Mouse (Mus musculus) small intestine, adult 2 months (tissue): ENCODE results near the gene Dock4.

Source experiments
- CTCF ChIP-seq: fragments of 200-500 bp; IDR thresholded peaks from 2 replicates; pipeline ENCODE4 v1.5.1; 2012; ENCODE audit warnings: low read depth, mild to moderate bottlenecking, control low read depth, inconsistent platforms, low read length, moderate library complexity, mixed read lengths; ENCODE audit not compliant: insufficient replicate concordance, insufficient read length; ENCODE audit errors: extremely low read depth
- POLR2A ChIP-seq: fragments of 200-500 bp; IDR thresholded peaks from 2 replicates; pipeline ENCODE4 v1.6.1; 2012; ENCODE audit warnings: low read depth, mild to moderate bottlenecking, control low read depth, inconsistent platforms, low read length, moderate library complexity

DNA sequence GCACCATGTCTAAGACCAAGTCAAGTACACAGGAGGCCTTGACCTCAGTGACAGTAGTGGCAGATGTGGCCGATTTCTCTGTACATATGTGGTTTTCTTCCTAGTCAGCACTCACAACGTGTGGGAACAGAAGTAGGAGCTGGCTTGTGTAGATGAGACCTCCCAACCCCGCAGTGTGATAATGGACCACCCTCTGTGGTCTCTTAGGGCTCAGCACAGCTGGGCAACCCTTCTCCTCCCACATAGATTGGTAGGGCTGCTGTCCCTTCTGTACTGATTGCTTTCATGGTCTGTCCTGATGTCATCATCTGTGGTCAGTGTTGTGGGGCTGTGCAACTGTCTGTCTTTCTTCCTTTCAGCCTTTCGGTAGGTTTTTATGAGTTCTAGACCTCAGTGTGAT is 394.1 kb downstream of the Dock4 start:
- TF ChIP-seq CTCF (no peak), POLR2A (no peak)
